Mouse (Mus musculus): Measurements from ENCODE around the gene Rpl9-ps6.
"Not testable (repeated sequence)": the region's sequence is repeated elsewhere in the genome, so short reads cannot be mapped to it uniquely, and the experiment has no call there.

Gene Rpl9-ps6

DNA sequence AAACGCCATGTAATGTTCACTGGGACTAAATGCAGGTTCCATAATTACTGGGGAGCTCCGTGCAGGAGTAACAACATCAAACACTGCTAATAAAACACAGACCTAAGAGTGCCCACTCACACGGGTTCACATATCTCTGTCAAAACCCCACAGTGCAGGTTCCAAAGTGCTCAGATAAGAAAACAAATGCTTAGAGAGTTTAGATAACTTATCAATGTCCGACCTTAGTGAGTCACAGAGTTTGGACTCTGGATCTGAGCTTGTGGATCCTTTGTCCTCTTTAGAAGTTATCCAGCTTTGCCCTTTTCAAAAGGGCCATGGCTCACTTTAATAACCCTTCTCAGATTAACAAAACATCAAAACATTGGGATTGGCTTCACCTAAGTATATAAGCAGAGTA is 15.1 kb upstream of the Rpl9-ps6 start:
- DNase-seq (ENCODE audit: low read depth, low spot score), result no peak

DNA sequence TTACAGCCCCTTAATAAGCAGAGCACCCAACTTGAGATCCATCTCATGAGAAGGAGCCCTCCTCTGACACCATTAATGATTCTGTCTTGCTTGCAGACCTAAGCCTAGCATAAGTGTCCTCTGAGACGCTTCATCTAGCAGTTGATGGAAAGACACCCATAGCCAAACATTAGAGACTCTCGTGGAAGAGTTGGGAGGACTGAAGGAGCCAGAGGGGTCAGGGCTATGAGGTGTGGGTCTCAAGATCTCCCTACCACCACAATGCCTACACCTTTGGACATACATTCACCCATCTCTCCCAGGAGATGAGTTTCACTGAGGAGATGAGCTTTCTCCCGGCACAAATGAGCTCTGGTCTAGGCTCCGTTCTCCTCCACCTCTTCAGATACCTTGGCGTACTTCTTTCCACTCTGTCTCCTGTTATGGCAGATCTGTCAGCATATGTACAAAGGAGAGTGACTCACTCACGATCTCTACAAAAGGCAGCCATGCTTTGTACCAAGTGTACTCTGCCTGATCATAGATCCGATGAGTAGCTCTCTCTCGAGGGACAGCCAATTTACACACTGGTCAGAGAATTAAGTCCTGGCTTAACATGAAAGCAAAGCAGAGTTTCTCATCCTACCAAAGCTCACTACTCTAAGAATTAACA is 14.5 kb upstream of the Rpl9-ps6 start:
- DNase-seq (ENCODE audit: low read depth, low spot score), result no peak

GRCm38 (mm10) chr19:32480255-32480654 is 13.9 kb upstream of the Rpl9-ps6 start:
- no peak for DNase-seq (ENCODE audit: low read depth, low spot score)

- no peak for DNase-seq (ENCODE audit: low read depth, low spot score)
Measured at GRCm38 (mm10) chr19:32476712-32477052, 10.3 kb upstream of the Rpl9-ps6 start.

- DNase-seq (ENCODE audit: low read depth, low spot score), result no peak
Measured at GRCm38 (mm10) chr19:32476016-32476711, 9.8 kb upstream of the Rpl9-ps6 start.

DNA sequence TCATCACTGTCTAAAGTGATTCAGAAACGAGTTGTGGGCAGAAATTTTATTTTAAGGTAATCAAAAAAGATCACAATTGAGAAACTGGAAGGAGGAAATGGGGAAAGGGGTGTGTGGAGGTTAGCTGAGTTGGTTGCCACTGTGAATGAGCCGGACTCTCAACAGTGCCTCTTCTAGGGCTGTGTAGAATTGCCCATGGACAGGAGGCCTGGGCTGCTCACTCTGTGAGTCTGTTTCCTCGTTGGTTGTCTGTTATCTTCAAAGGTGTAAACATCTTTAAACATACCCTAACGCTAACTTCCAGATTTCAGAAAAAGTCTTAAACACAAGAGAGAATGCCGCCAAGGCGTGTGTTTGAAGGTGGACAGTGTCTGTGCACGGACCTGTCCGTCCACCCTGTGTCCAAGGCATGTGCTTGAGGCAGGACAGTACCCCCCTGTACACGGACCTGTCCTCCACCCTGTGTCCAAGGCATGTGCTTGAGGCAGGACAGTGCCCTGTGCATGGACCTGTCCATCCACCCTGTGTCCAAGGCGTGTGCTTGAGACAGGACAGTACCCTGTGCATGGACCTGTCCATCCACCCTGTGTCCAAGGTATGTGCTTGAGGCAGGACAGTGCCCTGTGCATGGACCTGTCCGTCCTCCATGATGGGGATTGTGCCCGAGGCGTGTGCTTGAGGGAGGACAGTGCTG is 4.3 kb upstream of the Rpl9-ps6 start:
- no peak for DNase-seq (ENCODE audit: low read depth, low spot score)

DNA sequence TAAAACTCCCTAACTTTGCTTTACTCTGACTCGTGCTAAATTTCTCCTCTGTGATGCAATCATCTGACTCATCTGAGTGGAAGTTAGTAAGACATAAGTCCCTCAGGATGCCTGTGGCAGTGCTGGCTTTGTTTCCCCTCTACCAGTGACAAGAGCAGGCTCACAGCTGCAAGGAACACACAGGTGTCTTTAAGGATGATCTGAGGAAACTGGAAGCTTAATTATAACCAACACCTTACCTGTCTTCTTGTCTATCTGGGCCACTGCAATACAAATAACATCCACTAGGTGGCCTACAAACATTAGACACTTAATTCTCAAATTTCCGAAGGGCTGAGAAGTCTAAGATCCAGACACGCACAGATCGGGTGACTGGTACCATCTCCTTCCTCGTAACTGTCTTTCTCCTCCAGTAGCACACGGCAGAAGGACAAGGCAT is 3.7 kb upstream of the Rpl9-ps6 start:
- peak; percentile 71 for DNase-seq (ENCODE audit: low read depth, low spot score)

DNA sequence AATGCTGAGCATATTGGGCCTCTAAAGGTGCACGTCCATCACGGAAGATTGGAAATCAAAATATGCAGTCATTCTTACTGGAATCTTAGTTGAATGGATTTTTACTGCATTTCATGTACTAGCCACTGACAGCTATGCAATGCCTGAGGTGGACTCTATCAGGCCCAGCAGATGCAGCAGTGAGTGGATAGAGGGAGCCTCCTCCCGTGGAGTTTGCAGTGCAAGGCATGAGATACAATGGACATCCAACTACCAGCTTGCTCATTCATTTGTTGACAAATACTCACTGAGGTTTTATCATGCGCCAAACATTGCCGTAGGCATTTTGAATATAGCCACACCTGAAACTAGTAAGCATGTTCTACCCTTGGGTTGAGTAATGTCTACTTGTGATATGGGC is 947 bp upstream of the Rpl9-ps6 start:
- DNase-seq (ENCODE audit: low read depth, low spot score), result no peak

- DNase-seq (ENCODE audit: low read depth, low spot score), result peak; percentile 84
Measured at GRCm38 (mm10) chr19:32465228-32465627, 1.1 kb downstream of the Rpl9-ps6 start.

DNA sequence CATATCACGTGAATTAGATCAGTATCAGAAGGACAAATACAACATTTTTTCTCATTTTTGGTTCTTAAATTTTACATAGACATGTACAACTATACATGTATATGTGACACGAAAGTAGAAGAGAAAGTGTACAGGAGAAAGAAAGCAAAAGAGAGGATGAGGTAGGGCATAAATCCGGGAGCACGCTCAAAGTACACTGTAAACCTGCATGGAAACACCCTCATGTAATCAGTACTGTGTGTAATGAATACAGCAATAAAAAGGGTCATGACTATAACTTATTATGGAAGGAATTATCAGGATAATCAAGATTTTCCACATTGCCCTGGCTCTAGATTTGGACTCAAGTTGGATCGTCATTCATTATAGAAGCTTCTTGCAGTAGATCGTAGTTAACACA is 3.3 kb downstream of the Rpl9-ps6 start:
- DNase-seq (ENCODE audit: low read depth, low spot score), result no peak

GRCm38 (mm10) chr19:32457631-32458030 is 8.7 kb downstream of the Rpl9-ps6 start:
- not testable (repeated sequence) for DNase-seq (ENCODE audit: low read depth, low spot score)

GRCm38 (mm10) chr19:32456744-32457143 is 9.6 kb downstream of the Rpl9-ps6 start:
- DNase-seq (ENCODE audit: low read depth, low spot score), result no peak

DNA sequence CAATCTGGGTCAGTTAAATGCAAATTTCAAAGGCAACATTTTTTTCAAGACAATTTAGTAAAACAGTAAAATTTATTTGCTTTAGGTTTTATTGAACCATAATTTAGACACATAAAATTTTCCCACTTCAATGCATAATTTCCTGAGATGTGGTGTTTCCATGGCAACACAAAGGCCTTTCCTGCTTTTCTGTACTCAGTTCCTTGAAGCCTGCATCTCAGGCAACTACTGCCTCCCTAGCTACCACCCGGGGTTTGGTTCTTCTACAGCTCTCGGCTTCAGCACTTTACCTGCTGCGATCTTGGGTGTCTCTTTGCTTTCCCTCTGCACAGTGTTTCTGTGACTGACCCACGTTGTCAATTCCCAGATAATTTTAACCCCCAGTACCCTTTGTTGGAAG is 14.1 kb downstream of the Rpl9-ps6 start:
- DNase-seq (ENCODE audit: low read depth, low spot score), result no peak

DNA sequence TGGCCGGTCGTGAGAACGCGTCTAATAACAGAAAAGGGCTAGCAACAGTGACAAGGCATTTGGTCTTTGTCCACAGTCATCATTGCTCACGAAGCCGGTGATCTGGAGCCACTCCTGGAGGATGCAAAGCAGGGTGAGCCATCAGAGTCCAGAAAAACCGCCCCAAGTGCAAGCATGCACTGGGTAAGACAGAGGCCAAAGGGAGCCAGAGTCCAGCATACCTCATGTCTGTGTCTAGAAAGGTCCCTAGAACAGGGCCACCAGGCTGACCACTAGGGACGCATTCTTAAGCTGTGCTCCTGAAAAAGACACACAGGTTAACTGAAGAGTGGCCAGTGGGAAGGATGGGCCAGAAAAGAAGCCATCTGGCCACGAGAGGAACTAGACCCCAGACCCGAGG is 17.4 kb downstream of the Rpl9-ps6 start:
- no peak for DNase-seq (ENCODE audit: low read depth, low spot score)

DNA sequence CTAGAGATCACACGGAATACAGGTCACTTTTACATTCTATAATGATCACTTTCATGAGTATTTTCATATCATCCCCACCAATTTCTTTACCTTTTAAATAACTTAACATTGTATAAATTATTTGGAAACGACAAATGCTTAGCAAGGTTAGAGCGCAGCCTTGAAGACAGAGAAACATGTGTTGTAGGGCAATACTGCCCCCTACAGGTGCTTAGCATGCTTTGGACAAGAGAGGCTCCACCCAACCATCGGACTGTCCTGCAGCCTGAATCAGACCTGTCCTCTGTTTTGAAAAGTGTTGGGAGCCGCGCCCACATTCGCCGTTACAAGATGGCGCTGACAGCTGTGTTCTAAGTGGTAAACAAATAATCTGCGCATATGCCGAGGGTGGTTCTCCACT is 24.8 kb downstream of the Rpl9-ps6 start:
- DNase-seq (ENCODE audit: low read depth, low spot score), result peak; percentile 49

DNA sequence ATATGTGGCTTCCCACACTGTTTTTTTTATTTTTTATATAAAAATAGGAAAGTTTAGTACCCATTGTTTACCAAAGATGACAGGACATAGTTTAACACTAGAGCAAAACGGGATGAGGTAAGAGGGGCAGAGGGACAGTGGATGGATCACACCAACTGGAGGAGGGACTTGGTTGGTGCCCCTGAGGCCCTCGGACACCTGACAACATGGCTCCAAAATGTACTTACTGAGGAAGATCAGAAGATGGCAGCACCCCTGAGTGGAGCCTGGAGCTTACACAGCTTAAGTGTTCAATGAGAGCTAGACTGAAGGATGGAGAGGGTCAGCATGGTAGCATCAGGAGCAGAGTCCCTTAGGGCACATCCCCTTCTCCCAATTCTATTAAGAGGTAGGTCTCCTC is 27.0 kb downstream of the Rpl9-ps6 start:
- DNase-seq (ENCODE audit: low read depth, low spot score), result no peak

DNA sequence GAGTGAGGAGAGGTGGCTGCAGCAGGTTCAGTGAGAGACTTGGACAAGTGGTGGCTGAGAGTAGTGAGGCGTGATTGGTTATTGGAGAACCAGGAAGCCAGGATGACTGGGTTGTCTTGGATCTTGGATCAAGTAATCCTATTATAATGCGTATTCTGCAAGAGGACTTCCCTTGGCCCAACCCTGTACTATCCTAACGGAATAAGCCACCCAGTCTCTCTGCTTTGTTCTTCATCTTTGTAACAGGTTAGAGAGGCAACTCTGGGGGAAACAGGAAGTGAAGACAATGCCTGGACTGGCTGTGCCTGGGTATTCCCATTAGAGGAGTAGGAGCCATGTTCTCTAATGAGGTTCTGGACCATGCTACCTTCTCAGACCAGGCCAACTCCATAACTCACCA is 40.5 kb downstream of the Rpl9-ps6 start:
- no peak for DNase-seq (ENCODE audit: low read depth, low spot score)

DNA sequence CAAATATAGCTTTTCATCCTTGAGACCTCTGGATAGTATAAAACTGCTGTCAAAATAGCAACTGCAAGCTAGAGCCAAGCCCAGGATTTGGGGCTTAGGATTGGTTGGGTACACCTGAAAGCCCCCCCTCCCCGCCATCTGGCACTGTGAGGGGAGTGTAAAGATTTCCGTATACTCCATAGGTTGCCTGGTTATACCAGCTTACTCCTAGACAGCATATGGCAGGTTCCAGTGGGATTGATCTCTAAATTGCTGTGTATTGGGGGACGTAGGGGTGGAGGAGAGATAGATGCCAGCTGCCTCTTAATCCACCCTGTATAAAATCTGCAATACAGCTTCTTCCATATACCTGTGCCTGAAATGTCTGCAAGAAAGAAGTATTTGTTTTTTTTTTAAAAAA is 41.7 kb downstream of the Rpl9-ps6 start:
- no peak for DNase-seq (ENCODE audit: low read depth, low spot score)

DNA sequence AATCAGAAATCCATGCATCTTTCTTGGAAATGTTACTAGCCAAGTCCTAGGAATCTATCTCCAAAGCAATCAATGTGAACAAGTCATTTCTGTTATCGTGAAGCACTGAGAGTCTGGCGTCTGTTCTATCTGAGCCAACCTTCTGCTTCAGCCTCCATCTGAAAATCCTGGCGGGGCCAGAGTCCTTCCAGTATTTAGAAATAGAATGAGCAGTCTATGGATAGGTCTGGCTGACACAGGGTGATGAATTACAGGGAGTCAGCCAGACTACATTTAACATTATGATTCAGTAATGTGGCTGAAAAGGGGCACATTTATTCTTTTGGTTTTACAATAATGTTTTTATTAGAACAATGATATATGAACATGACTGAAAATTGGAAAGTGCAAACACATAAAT is 47.3 kb downstream of the Rpl9-ps6 start:
- no peak for DNase-seq (ENCODE audit: low read depth, low spot score)

- DNase-seq (ENCODE audit: low read depth, low spot score), result no peak
Measured at GRCm38 (mm10) chr19:32416692-32417317, 49.6 kb downstream of the Rpl9-ps6 start.
